Mouse (Mus musculus): ENCODE results near the gene Lrrc8d. TPM values are rescaled to one million over a fixed set of nuclear protein-coding genes. Genes with fewer than 3 reads are reported as not detected.

The Lrrc8d gene
- polyA plus RNA-seq, 1 experiment from 2014 or later = 20.5 TPM

GRCm38 (mm10) chr5:105718138-105718670 is 18.4 kb downstream of the Lrrc8d start:
- WGBS = 36% methylated on average over 11 of the region's 11 CpGs
- TF ChIP-seq CTCF (IDR thresholded peaks at IDR 0.05) (no peak), EP300 (IDR thresholded peaks at IDR 0.05) (peak; percentile 94)
- H3K27me3 ChIP-seq (replicated peaks; ENCODE audit: insufficient read depth, low read length) = no peaks in the 10 kb centered on the region

GRCm38 (mm10) chr5:105721267-105721666 is 21.5 kb downstream of the Lrrc8d start:
- no peak for TF ChIP-seq EP300 (IDR thresholded peaks at IDR 0.05)
- TF ChIP-seq CTCF (IDR thresholded peaks at IDR 0.05) = no peak
- Histone ChIP-seq H3K36me3 (ENCODE audit: insufficient read depth, low read length) (0 out of 2 replicates have a peak, but pooled peaks cover 4% of the 10 kb centered on the region), H3K9ac (replicated peaks; ENCODE audit: low read depth) (no peak overlapping the region), H3K4me1 (ENCODE audit: insufficient read depth, low read depth, low read length) (peaks cover 21% of the 10 kb centered on the region), H3K27me3 (replicated peaks; ENCODE audit: insufficient read depth, low read length) (no peaks in the 10 kb centered on the region), H3K4me3 (ENCODE audit: low read depth, low read length) (no peak overlapping the region), H3K27ac (ENCODE audit: low read length) (no peak overlapping the region), H3K9me3 (ENCODE audit: low read length) (no peaks in the 10 kb centered on the region), H3K4me2 (replicated peaks; ENCODE audit: low read depth, low read length) (no peak overlapping the region)
- DNase-seq (ENCODE audit: low spot score) = no peak
- WGBS = 81% methylated on average over 4 of the region's 4 CpGs
- no peak for ATAC-seq

More at GRCm38 (mm10) chr5:105718138-105718670, 18.4 kb downstream of the Lrrc8d start:
- H3K36me3 ChIP-seq (ENCODE audit: insufficient read depth, low read length) = no peaks in the 10 kb centered on the region
- H3K4me3 ChIP-seq (ENCODE audit: low read depth, low read length) = no peak overlapping the region
- no peaks in the 10 kb centered on the region for H3K9me3 ChIP-seq (ENCODE audit: low read length)
- H3K27ac ChIP-seq (ENCODE audit: low read length) = peak overlapping the region; percentile 72
- ATAC-seq (peak; percentile 71), DNase-seq (ENCODE audit: low spot score) (peak; percentile 75)
- no peak overlapping the region for H3K9ac ChIP-seq (replicated peaks; ENCODE audit: low read depth)
- peaks cover 23% of the 10 kb centered on the region for H3K4me1 ChIP-seq (ENCODE audit: insufficient read depth, low read depth, low read length)
- peak overlapping the region; percentile 31 for H3K4me2 ChIP-seq (replicated peaks; ENCODE audit: low read depth, low read length)

GRCm38 (mm10) chr5:105722807-105723206 is 23.0 kb downstream of the Lrrc8d start:
- DNase-seq (ENCODE audit: low spot score) (no peak), ATAC-seq (no peak)
- 91% methylated on average over 11 of the region's 11 CpGs for WGBS
- no peak overlapping the region for H3K4me2 ChIP-seq (replicated peaks; ENCODE audit: low read depth, low read length)
- no peak overlapping the region for H3K27ac ChIP-seq (ENCODE audit: low read length)
- 0 out of 2 replicates have a peak, but pooled peaks cover 4% of the 10 kb centered on the region for H3K36me3 ChIP-seq (ENCODE audit: insufficient read depth, low read length)
- peaks cover 9% of the 10 kb centered on the region; the same call in 1 of the 2 replicates for H3K4me1 ChIP-seq (ENCODE audit: insufficient read depth, low read depth, low read length)
- no peak overlapping the region for H3K4me3 ChIP-seq (ENCODE audit: low read depth, low read length)
- H3K9ac ChIP-seq (replicated peaks; ENCODE audit: low read depth) = no peak overlapping the region
- no peaks in the 10 kb centered on the region for H3K27me3 ChIP-seq (replicated peaks; ENCODE audit: insufficient read depth, low read length)
- no peak for TF ChIP-seq CTCF (IDR thresholded peaks at IDR 0.05)
- no peak for TF ChIP-seq EP300 (IDR thresholded peaks at IDR 0.05)
- H3K9me3 ChIP-seq (ENCODE audit: low read length) = no peaks in the 10 kb centered on the region

GRCm38 (mm10) chr5:105730193-105730831 is 30.5 kb downstream of the Lrrc8d start:
- ATAC-seq (peak; percentile 7; the same call in 1 of the 2 replicates), DNase-seq (ENCODE audit: low spot score) (peak; percentile 65)
- peaks cover 10% of the 10 kb centered on the region; the same call in 1 of the 2 replicates for H3K4me1 ChIP-seq (ENCODE audit: insufficient read depth, low read depth, low read length)
- no peaks in the 10 kb centered on the region for H3K9me3 ChIP-seq (ENCODE audit: low read length)
- no peak overlapping the region for H3K9ac ChIP-seq (replicated peaks; ENCODE audit: low read depth)
- peak; percentile 49; the same call in 1 of the 2 replicates for TF ChIP-seq EP300 (IDR thresholded peaks at IDR 0.05)
- no peak for TF ChIP-seq CTCF (IDR thresholded peaks at IDR 0.05)
- no peak overlapping the region for H3K4me3 ChIP-seq (ENCODE audit: low read depth, low read length)
- 0 out of 2 replicates have a peak overlapping the region, but pooled peaks have one; percentile 23 for H3K27ac ChIP-seq (ENCODE audit: low read length)
- 64% methylated on average over 6 of the region's 6 CpGs for WGBS
- H3K4me2 ChIP-seq (replicated peaks; ENCODE audit: low read depth, low read length) = no peak overlapping the region
- no peaks in the 10 kb centered on the region for H3K36me3 ChIP-seq (ENCODE audit: insufficient read depth, low read length)
- no peaks in the 10 kb centered on the region for H3K27me3 ChIP-seq (replicated peaks; ENCODE audit: insufficient read depth, low read length)

GRCm38 (mm10) chr5:105731173-105731626 is 31.4 kb downstream of the Lrrc8d start:
- peaks cover 10% of the 10 kb centered on the region; the same call in 1 of the 2 replicates for H3K4me1 ChIP-seq (ENCODE audit: insufficient read depth, low read depth, low read length)
- WGBS = 24% methylated on average over 16 of the region's 16 CpGs
- no peaks in the 10 kb centered on the region for H3K36me3 ChIP-seq (ENCODE audit: insufficient read depth, low read length)
- peak overlapping the region; percentile 93 for H3K4me2 ChIP-seq (replicated peaks; ENCODE audit: low read depth, low read length)
- H3K27me3 ChIP-seq (replicated peaks; ENCODE audit: insufficient read depth, low read length) = no peaks in the 10 kb centered on the region
- ATAC-seq = peak; percentile 56
- peak; percentile 81 for DNase-seq (ENCODE audit: low spot score)
- TF ChIP-seq CTCF (IDR thresholded peaks at IDR 0.05) (no peak), EP300 (IDR thresholded peaks at IDR 0.05) (no peak)
- H3K9me3 ChIP-seq (ENCODE audit: low read length) = no peaks in the 10 kb centered on the region
- peak overlapping the region; percentile 58; the same call in 1 of the 2 replicates for H3K9ac ChIP-seq (replicated peaks; ENCODE audit: low read depth)
- peak overlapping the region; percentile 56; the same call in 1 of the 2 replicates for H3K4me3 ChIP-seq (ENCODE audit: low read depth, low read length)
- H3K27ac ChIP-seq (ENCODE audit: low read length) = peak overlapping the region; percentile 86

- H3K4me3 ChIP-seq (ENCODE audit: low read depth, low read length) = peak overlapping the region; percentile 56
- H3K4me1 ChIP-seq (ENCODE audit: insufficient read depth, low read depth, low read length) = peaks cover 10% of the 10 kb centered on the region; the same call in 1 of the 2 replicates
- no peaks in the 10 kb centered on the region for H3K36me3 ChIP-seq (ENCODE audit: insufficient read depth, low read length)
- TF ChIP-seq CTCF (IDR thresholded peaks at IDR 0.05) (peak; percentile 70), EP300 (IDR thresholded peaks at IDR 0.05) (no peak)
- H3K4me2 ChIP-seq (replicated peaks; ENCODE audit: low read depth, low read length) = peak overlapping the region; percentile 93
- no peaks in the 10 kb centered on the region for H3K27me3 ChIP-seq (replicated peaks; ENCODE audit: insufficient read depth, low read length)
- DNase-seq (ENCODE audit: low spot score) (peak; percentile 79), ATAC-seq (peak; percentile 68)
- H3K27ac ChIP-seq (ENCODE audit: low read length) = peak overlapping the region; percentile 86
- 4% methylated on average over 46 of the region's 52 CpGs for WGBS
- peak overlapping the region; percentile 58 for H3K9ac ChIP-seq (replicated peaks; ENCODE audit: low read depth)
- no peaks in the 10 kb centered on the region for H3K9me3 ChIP-seq (ENCODE audit: low read length)
These were observed 32.1 kb downstream of the Lrrc8d start for GRCm38 (mm10) chr5:105731627-105732432.
